Mouse (Mus musculus): Measurements from ENCODE around the gene Gramd1b. TPM values are rescaled to one million over a fixed set of nuclear protein-coding genes. Genes with fewer than 3 reads are reported as not detected.

Gene Gramd1b
- polyA plus RNA-seq, 1 experiment from 2014 or later, result 1.3 TPM

DNA sequence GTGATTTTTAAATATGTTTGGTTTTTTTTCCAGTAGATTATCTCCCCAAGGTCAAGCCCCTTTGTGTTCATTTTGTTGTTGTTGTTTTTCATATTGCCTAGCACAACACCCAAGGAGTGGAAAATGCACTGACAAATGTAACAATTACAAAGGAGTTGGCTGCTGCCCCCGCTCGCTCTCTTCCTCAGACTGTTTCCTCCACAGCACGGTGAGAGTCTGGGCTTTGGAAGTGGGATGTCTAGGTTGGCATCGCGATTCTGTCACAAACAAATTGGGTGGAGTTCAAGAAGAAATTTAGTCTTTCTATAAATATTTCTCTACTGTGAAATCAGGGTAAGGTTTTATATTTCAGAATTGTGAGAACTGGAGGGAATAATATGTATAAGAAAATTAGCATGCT, 26.6 kb upstream of the Gramd1b start:
- no peaks in the 10 kb centered on the region for H3K27me3 ChIP-seq (ENCODE audit: control insufficient read depth, insufficient read depth, low read depth, low read length)
- H3K9me3 ChIP-seq (replicated peaks; ENCODE audit: control insufficient read depth, low read length), result no peaks in the 10 kb centered on the region
- no peaks in the 10 kb centered on the region for H3K36me3 ChIP-seq (ENCODE audit: control insufficient read depth, insufficient read depth)
- H3K9ac ChIP-seq (ENCODE audit: low read depth, low read length), result no peak overlapping the region
- WGBS (ENCODE audit: insufficient replicate concordance), result 61% methylated on average over 5 of the region's 5 CpGs
- H3K4me2 ChIP-seq (ENCODE audit: low read depth, low read length), result no peak overlapping the region
- no peak for ATAC-seq (ENCODE audit: low read depth)
- no peak overlapping the region for H3K4me3 ChIP-seq (ENCODE audit: low read depth, low read length)
- no peak overlapping the region for H3K27ac ChIP-seq (ENCODE audit: low read length)
- no peaks in the 10 kb centered on the region for H3K4me1 ChIP-seq (ENCODE audit: control insufficient read depth, low read depth, low read length)

DNA sequence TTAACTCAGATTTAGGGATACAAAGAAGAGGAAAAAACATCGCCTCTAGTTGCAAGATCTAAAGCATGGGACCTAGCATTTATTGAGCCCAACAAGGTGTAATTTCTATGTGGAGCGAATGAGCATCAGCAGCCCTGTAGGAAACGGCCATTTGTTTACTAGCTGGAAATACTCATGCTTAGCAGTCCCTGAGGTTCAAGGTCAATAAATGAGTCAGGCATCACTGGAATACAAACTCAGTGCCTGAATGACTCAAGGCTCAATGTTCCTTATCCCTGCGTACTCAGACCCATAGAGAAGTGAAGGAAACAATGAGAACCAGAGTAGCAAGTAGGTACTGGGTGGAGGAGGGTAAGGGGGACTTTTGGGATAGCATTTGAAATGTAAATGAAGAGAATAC, 25.2 kb upstream of the Gramd1b start:
- WGBS (ENCODE audit: insufficient replicate concordance), result 59% methylated on average over 4 of the region's 4 CpGs
- H3K27ac ChIP-seq (ENCODE audit: low read length), result no peak overlapping the region
- H3K9me3 ChIP-seq (replicated peaks; ENCODE audit: control insufficient read depth, low read length), result no peaks in the 10 kb centered on the region
- H3K4me1 ChIP-seq (ENCODE audit: control insufficient read depth, low read depth, low read length), result no peaks in the 10 kb centered on the region
- H3K9ac ChIP-seq (ENCODE audit: low read depth, low read length), result no peak overlapping the region
- no peak overlapping the region for H3K4me3 ChIP-seq (ENCODE audit: low read depth, low read length)
- H3K36me3 ChIP-seq (ENCODE audit: control insufficient read depth, insufficient read depth), result no peaks in the 10 kb centered on the region
- no peak overlapping the region for H3K4me2 ChIP-seq (ENCODE audit: low read depth, low read length)
- H3K27me3 ChIP-seq (ENCODE audit: control insufficient read depth, insufficient read depth, low read depth, low read length), result no peaks in the 10 kb centered on the region
- no peak for ATAC-seq (ENCODE audit: low read depth)

DNA sequence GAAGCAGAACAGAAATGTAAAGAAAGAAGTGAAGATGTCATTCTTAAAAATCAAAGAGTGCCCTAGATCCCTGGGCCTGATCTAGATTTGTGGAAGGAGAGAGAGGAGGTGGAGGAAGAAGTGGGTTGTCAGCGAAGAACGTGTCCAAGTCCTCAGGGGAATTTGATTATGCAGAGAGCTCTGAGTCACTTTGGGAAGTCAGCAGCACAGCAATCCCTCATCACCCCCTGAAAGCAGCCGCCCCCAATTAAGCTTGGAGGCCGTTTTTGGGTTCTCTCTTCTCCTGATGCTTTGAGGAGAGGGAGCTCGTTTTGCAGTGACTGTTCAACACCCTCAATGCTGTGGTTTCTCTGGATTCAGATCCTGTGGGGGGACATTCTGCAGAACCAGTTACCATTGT, 24.1 kb upstream of the Gramd1b start:
- no peaks in the 10 kb centered on the region for H3K27me3 ChIP-seq (ENCODE audit: control insufficient read depth, insufficient read depth, low read depth, low read length)
- 41% methylated on average over 5 of the region's 5 CpGs for WGBS (ENCODE audit: insufficient replicate concordance)
- H3K27ac ChIP-seq (ENCODE audit: low read length), result no peak overlapping the region
- ATAC-seq (ENCODE audit: low read depth), result no peak
- no peak overlapping the region for H3K4me3 ChIP-seq (ENCODE audit: low read depth, low read length)
- H3K9me3 ChIP-seq (replicated peaks; ENCODE audit: control insufficient read depth, low read length), result no peaks in the 10 kb centered on the region
- no peaks in the 10 kb centered on the region for H3K36me3 ChIP-seq (ENCODE audit: control insufficient read depth, insufficient read depth)
- H3K9ac ChIP-seq (ENCODE audit: low read depth, low read length), result no peak overlapping the region
- H3K4me2 ChIP-seq (ENCODE audit: low read depth, low read length), result no peak overlapping the region
- H3K4me1 ChIP-seq (ENCODE audit: control insufficient read depth, low read depth, low read length), result no peaks in the 10 kb centered on the region

DNA sequence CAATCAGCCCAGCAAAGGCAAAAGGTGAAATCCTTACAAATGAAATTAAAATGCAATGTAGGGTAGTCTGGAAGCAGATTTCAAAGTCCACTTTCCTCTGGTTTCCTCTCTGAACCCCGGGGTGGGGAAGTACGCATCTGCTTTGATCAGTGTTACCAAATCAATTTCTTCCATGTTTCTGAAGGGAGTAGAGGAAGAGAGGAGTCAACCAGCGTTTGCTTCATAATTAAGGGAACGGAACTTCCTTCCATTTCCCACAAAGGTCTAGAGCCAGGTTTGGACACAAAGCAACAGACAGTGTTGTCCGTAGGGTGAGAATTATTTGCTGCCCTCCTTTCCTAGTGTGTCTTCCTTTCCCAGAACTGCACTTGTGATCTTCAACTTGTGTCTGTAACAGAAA, 16.7 kb upstream of the Gramd1b start:
- no peaks in the 10 kb centered on the region for H3K27me3 ChIP-seq (ENCODE audit: control insufficient read depth, insufficient read depth, low read depth, low read length)
- H3K36me3 ChIP-seq (ENCODE audit: control insufficient read depth, insufficient read depth), result no peaks in the 10 kb centered on the region
- no peak overlapping the region for H3K4me2 ChIP-seq (ENCODE audit: low read depth, low read length)
- H3K27ac ChIP-seq (ENCODE audit: low read length), result no peak overlapping the region
- no peaks in the 10 kb centered on the region for H3K4me1 ChIP-seq (ENCODE audit: control insufficient read depth, low read depth, low read length)
- H3K9ac ChIP-seq (ENCODE audit: low read depth, low read length), result no peak overlapping the region
- no peaks in the 10 kb centered on the region for H3K9me3 ChIP-seq (replicated peaks; ENCODE audit: control insufficient read depth, low read length)
- ATAC-seq (ENCODE audit: low read depth), result no peak
- 52% methylated on average over 5 of the region's 5 CpGs for WGBS (ENCODE audit: insufficient replicate concordance)
- no peak overlapping the region for H3K4me3 ChIP-seq (ENCODE audit: low read depth, low read length)

DNA sequence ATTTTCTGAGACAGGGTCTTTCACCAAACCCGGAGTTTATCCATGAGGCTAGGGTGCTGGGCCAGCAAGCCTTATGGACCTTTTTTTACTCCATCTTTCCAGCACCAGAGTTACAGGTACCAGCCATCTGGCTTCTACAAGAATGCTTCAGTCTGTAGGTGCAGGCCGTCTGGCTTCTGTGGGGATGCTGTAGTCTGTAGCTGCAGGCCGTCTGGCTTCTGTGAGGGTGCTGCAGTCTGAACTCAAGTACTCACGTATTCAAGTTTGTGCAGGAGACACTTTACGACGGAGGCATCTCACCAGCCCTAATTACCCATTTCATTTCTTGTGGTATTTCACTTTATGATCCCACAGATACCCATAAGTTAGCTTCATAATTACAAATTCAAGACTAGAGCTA, 14.0 kb upstream of the Gramd1b start:
- Histone ChIP-seq H3K4me2 (ENCODE audit: low read depth, low read length) (no peak overlapping the region), H3K9ac (ENCODE audit: low read depth, low read length) (no peak overlapping the region), H3K9me3 (replicated peaks; ENCODE audit: control insufficient read depth, low read length) (no peaks in the 10 kb centered on the region), H3K4me1 (ENCODE audit: control insufficient read depth, low read depth, low read length) (no peaks in the 10 kb centered on the region), H3K4me3 (ENCODE audit: low read depth, low read length) (no peak overlapping the region), H3K27ac (ENCODE audit: low read length) (no peak overlapping the region), H3K27me3 (ENCODE audit: control insufficient read depth, insufficient read depth, low read depth, low read length) (no peaks in the 10 kb centered on the region), H3K36me3 (ENCODE audit: control insufficient read depth, insufficient read depth) (no peaks in the 10 kb centered on the region)
- ATAC-seq (ENCODE audit: low read depth), result no peak
- 64% methylated on average over 6 of the region's 6 CpGs for whole genome bisulfite sequencing (ENCODE audit: insufficient replicate concordance)

DNA sequence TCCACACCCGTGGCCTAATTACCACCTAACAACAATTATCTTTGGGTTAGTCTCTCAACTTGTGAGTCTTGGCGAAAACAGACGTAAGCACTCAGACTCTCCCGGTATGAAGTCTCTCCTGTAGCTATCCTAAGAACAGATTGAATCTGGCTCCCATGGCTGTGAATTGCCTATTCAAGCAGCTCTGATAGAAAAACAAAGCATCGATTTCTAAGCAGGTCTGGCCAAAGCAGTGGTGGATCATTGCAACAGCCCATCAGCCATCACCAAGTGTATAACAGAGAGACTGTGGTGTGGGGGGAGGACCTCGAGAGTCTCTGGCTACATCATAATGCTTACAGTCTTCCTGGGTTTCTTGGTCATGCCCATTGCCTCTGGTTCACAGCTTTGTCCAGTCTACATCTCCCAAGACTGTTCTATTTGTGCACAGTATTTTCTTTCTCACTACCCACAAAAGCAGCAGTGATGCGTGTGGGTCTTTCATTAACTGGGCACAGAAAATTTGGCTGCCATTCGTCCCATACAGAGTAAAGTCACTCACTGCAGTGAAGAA, 8.5 kb upstream of the Gramd1b start:
- Histone ChIP-seq H3K9me3 (replicated peaks; ENCODE audit: control insufficient read depth, low read length) (no peaks in the 10 kb centered on the region), H3K9ac (ENCODE audit: low read depth, low read length) (no peak overlapping the region), H3K4me2 (ENCODE audit: low read depth, low read length) (no peak overlapping the region), H3K27me3 (ENCODE audit: control insufficient read depth, insufficient read depth, low read depth, low read length) (no peaks in the 10 kb centered on the region), H3K4me3 (ENCODE audit: low read depth, low read length) (no peak overlapping the region), H3K27ac (ENCODE audit: low read length) (no peak overlapping the region), H3K36me3 (ENCODE audit: control insufficient read depth, insufficient read depth) (no peaks in the 10 kb centered on the region), H3K4me1 (ENCODE audit: control insufficient read depth, low read depth, low read length) (no peaks in the 10 kb centered on the region)
- ATAC-seq (ENCODE audit: low read depth), result no peak
- WGBS (ENCODE audit: insufficient replicate concordance), result 72% methylated on average over 8 of the region's 8 CpGs

DNA sequence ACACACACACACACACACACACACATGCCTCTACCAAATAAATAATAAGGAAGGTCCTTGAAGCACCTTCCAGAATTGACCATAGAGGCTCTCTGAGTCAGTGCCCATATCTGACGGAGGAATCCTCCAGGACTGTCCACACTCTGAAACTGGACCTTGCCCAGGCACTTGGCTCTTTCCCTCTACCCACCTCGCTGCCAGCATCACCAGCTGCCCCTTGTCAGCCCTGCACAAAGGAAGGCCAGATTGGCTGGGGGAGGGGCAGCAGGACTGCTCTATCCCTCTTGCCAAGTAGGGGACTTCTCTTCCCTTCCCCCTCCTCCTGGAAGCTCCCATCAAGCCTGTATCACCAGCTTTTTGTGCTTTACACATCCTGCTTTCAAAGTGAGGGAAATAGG, 6.5 kb upstream of the Gramd1b start:
- Histone ChIP-seq H3K9me3 (replicated peaks; ENCODE audit: control insufficient read depth, low read length) (no peaks in the 10 kb centered on the region), H3K27me3 (ENCODE audit: control insufficient read depth, insufficient read depth, low read depth, low read length) (no peaks in the 10 kb centered on the region), H3K27ac (ENCODE audit: low read length) (no peak overlapping the region), H3K4me1 (ENCODE audit: control insufficient read depth, low read depth, low read length) (no peaks in the 10 kb centered on the region), H3K9ac (ENCODE audit: low read depth, low read length) (no peak overlapping the region), H3K36me3 (ENCODE audit: control insufficient read depth, insufficient read depth) (no peaks in the 10 kb centered on the region), H3K4me3 (ENCODE audit: low read depth, low read length) (no peak overlapping the region), H3K4me2 (ENCODE audit: low read depth, low read length) (no peak overlapping the region)
- WGBS (ENCODE audit: insufficient replicate concordance), result 30% methylated on average over 2 of the region's 2 CpGs
- no peak for ATAC-seq (ENCODE audit: low read depth)

DNA sequence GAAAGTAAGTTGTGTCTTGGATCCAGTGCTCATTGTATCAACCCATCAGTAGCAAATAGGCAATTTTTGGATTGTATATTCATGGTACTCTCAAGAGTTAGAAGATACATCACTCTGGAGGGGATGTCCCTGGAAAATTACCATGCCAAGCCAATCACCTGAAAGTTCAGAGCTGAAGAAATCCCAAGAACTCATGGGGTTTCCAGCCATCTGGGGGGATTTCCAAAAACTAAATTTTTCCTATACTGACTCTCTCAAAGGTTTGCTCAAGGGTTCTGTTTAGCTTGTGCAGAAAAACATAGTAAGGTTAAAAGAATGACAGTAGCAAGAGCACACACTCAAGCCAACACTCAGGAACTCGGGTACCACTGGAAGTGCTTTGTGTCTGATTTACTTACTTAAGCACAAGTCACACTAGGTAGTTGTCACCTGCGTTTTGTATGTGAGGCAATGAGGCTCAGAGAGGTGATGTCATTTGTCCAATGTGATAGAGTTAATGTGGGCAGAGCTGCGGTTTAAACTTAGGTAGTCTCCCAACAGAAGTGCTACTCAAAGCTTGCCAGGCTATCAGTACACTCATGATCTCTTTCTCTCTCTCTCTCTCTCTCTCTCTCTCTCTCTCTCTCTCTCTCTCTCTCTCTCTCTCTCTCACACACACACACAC, 6.0 kb upstream of the Gramd1b start:
- Histone ChIP-seq H3K9ac (ENCODE audit: low read depth, low read length) (no peak overlapping the region), H3K36me3 (ENCODE audit: control insufficient read depth, insufficient read depth) (no peaks in the 10 kb centered on the region), H3K9me3 (replicated peaks; ENCODE audit: control insufficient read depth, low read length) (no peaks in the 10 kb centered on the region), H3K4me2 (ENCODE audit: low read depth, low read length) (no peak overlapping the region), H3K4me3 (ENCODE audit: low read depth, low read length) (no peak overlapping the region), H3K27ac (ENCODE audit: low read length) (no peak overlapping the region), H3K4me1 (ENCODE audit: control insufficient read depth, low read depth, low read length) (no peaks in the 10 kb centered on the region), H3K27me3 (ENCODE audit: control insufficient read depth, insufficient read depth, low read depth, low read length) (no peaks in the 10 kb centered on the region)
- ATAC-seq (ENCODE audit: low read depth), result no peak
- WGBS (ENCODE audit: insufficient replicate concordance), result 50% methylated on average over 3 of the region's 3 CpGs

DNA sequence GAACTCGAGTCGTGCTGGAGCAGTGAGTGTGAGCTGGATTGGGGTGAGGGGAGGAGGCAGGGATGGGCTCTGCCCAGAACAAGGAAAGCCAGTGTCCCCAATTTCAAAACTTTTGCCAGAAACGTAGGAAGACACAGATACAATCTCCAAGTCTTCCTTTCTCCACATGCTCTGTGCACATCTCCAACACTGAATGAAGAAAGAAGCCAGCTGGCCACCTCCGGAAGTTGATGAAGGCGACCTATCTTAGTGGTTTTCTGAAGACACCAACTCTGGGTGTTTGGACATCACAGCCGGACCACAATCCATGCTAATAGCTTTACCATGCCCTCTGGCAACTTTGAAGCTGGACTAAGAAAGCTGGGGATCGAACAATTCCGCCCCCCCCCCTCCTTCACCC, 647 bp downstream of the Gramd1b start:
- ATAC-seq (ENCODE audit: low read depth), result no peak
- H3K27ac ChIP-seq (ENCODE audit: low read length), result no peak overlapping the region
- peak overlapping the region; percentile 50 for H3K4me2 ChIP-seq (ENCODE audit: low read depth, low read length)
- no peaks in the 10 kb centered on the region for H3K36me3 ChIP-seq (ENCODE audit: control insufficient read depth, insufficient read depth)
- H3K9me3 ChIP-seq (replicated peaks; ENCODE audit: control insufficient read depth, low read length), result no peaks in the 10 kb centered on the region
- H3K4me1 ChIP-seq (ENCODE audit: control insufficient read depth, low read depth, low read length), result no peaks in the 10 kb centered on the region
- no peak overlapping the region for H3K4me3 ChIP-seq (ENCODE audit: low read depth, low read length)
- no peak overlapping the region for H3K9ac ChIP-seq (ENCODE audit: low read depth, low read length)
- WGBS (ENCODE audit: insufficient replicate concordance), result 39% methylated on average over 8 of the region's 8 CpGs
- H3K27me3 ChIP-seq (ENCODE audit: control insufficient read depth, insufficient read depth, low read depth, low read length), result no peaks in the 10 kb centered on the region; the same call in 1 of the 2 replicates

Data from liver, embryonic 16.5 days (tissue).